Mouse (Mus musculus) adrenal gland, postnatal 36 days (tissue): ENCODE results near the gene Fbxo46. TPM values are rescaled to one million over a fixed set of nuclear protein-coding genes. Genes with fewer than 3 reads are reported as not detected.
"Not testable (repeated sequence)": the region's sequence is repeated elsewhere in the genome, so short reads cannot be mapped to it uniquely, and the experiment has no call there.

Experiments
- DNase-seq, 2 experiments: peaks; one replicate each; pipeline ENCODE4 v3.0.0; 2021; ENCODE audit warnings: mixed read lengths in 1 of 2
- total RNA-seq, 2 experiments: library from RNA; stranded (reverse); gene quantifications; 2 replicates each; pipeline ENCODE4 v1.2.3; 2021

Fbxo46 gene
- total RNA-seq, 2 experiments from 2014 or later, result 11.5 to 13.1 TPM

DNA sequence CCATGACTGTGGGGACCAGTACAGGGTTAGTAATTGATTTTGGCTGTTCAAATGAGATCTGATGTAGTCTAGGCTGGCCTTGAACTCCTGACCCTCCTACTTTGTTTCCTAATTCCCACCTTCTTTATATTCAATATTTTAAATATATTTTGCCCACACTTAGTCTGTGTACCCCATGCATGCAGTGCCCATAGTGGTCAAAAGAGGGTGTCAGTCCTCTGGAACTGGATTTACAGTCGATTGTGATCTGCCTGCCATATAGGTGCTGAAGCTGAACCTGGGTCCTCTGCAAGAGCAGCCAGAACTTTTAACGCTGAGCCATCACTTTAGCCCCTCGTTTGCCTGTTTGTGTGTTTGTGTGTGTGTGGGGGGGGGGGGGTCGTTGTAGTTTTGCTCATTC lies 11.0 kb downstream of the Fbxo46 start:
- peak in 1 of 2 experiments; percentile 39 for DNase-seq

DNA sequence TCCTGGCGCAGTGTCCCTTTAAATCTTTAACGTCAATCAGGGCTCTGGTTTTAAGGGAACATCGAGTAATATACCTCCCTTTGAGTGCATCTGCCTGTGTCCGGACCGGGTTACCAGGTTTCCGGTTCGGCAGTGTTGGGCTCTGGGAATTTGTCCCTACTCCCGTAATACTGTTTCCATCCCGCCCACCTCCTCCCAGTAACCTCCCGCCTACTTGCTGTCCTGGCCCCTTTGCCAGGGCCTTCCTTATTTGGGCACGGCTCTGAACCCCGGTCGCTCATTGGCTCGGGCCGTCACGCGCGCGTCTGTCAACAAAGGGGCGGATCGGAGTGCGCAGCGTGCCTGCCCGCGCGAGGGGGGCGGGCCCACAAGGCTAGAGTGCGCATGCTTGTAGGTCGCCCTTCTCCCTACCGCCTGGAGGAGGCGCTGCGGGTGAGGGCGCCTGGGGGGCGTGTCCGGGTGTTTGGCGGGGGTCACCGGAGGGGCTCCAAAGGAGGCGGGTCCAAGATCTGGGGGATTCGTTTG lies 11.7 kb downstream of the Fbxo46 start:
- DNase-seq, result peak; percentile 98

DNA sequence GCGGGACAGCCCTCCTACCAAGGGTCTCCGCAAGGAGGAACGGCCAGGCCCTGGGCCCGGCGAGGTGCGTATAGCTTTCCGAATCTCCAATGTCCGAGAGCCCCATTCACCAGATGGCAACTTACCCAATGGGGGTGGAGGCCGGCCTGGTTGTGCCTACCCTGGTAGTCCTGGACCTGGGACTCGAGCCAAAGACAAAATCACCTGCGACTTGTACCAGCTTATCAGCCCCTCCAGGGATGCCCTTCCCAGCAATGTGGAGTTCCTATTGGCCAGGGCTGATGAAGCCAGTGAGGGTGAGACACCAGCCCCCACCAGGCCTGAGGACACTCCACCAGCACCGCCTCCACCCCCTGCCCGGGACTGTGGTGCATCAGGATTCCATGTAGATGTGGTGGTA lies 16.5 kb downstream of the Fbxo46 start:
- DNase-seq, result no peak

DNA sequence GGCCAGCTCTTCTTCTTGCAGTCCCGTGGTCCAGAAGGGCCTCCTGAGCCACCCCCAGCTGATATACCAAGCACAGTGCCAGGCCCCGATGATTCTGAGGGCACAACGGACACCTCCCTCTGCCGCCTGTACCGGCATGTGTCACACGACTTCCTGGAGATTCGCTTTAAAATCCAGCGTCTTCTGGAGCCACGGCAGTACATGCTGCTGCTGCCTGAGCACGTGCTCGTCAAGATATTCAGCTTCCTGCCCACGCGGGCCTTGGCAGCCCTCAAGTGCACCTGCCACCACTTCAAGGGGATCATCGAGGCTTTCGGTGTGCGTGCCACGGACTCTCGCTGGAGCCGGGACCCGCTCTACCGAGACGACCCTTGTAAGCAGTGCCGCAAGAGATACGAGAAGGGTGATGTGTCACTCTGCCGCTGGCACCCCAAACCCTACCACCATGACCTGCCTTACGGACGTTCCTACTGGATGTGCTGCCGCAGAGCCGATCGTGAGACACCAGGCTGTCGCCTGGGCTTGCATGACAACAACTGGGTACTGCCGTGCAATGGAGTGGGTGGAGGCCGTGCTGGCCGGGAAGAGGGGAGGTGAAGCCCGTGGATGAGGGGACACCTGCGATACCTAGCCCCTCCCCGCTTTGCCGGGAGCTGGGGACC lies 17.1 kb downstream of the Fbxo46 start:
- no peak for DNase-seq

DNA sequence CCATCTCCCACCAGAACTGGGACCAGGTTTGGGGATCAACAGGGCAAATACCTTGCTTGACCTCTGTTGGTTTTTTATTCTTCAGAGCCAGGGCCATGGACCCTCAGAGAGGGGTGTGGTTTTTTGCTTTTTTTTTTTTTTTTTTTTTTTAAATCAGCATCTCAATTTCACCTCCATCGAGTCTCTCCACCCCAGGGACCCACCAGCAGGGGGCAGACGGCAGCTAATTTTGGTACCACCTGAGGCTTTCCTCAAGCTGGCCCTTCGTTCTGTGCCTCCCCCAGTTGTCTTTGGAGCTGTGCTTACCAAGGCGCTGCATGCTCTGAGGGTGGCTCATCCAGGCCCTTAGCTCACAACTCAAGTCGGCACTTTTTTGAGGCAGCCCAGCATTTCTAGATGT lies 17.7 kb downstream of the Fbxo46 start:
- peak; percentile 65 to 80 for DNase-seq

DNA sequence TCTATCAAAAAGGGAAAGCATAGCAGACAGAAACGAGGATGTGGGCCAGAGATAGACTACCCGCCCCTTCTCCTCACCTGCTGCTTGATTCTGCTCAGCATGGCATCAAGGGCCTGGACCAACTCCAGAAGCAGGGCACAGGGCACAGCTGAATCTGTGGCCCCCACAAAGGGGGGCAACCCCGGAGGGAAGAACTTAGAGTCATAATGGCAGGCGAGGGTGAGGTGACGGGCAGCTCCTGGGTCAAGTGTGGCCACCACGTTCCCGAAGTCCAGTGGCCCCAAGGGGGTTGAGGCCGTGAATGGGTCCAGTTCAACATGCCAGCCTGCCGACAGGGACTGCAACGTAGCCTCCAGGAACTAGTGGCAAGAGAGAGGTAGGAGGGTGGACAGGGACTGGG lies 27.1 kb downstream of the Fbxo46 start:
- DNase-seq, result no peak

DNA sequence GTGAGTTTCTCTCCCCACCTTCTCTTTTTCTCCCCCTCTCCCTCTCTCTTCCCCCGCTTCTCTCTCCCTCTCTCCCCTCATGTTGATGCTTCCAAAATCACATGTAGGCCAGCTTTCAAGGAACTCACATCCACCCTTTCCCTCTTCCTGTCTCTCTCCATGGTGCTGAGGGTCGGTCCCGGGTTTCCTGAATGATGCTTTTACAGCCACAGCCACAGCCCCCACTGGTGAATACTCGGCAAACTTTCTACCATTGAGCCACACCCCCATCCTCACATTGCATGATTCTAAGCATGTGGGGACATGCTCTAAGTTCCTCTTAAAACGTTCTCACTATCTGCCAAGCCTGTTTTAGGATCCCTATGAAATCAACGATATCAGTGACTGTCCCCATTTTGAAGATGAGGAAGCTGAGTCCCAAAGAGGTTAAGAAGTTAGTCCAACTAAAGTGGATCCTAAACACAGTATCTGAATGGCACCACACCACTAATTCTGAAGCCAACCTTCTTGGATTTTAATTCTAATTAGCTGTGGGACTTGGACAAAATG lies 27.9 kb downstream of the Fbxo46 start:
- no peak for DNase-seq

DNA sequence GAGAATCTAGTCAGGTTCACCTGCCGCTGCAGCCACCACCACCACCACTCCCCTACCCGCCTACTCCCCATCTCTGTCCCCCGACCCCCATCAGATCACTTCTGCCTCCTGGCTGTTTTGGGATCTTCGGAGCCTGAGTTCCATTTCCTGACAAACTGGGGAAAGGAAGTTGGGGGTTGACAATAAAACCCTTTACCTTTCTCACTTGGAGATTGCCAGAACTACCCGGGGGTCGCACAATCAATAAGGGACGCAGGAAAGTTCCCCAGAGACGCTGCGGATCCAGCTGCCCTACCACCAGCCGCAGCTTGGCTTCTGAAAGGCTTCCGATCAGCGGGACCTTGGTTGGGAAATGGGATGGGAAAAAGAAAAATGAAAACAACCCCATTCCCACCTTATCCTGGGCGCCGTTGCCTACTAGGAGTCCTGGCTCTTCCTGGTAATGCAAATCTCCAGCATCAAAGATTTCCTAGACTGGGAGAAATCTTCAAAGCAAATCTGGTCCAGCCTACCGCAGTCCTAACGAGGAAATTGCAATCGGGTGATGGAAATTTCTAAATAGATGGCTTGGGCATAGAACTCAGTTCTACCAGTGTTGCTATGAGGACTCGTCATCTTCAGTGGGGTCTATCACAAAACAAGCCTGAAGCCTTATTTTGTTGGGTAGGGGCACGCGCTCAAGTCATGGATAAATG lies 28.7 kb downstream of the Fbxo46 start:
- no peak for DNase-seq

DNA sequence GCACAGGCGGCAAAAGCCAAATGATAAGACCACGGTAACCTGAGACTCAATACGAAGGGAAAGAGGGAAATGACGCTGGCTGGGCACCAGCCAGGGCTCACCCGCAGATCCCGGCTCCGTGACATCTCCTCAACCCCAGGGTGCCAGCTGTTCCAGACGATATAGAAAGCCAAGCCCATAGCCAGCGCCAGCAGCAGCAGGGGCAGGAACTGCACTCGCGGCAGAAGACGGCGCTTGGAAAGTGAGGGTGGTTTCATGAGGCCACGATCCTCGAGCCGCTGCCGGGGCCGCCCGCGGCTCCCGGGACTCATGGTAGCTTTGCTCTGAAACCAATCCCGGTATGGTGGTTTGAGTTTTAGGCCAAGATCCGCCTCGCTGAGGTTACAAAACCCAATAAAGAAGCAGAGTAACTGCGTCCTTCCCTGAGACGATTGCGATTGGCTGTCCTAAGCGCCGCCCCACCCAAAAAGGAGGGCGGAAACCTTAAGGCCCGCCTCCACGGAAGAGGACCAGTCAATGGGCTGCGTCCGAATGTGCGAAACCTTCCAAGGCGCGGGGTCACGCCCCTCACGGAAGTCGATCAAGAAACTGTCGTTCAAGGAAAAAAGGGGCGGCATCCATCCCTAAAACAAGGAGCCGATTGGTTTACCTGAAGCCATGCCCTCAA lies 29.3 kb downstream of the Fbxo46 start, which contains the start of gene Qpctl:
Gene Qpctl, minus strand, starts transcription at position 417 of the 667 bp plus-strand sequence.
- peak; percentile 98 for DNase-seq

DNA sequence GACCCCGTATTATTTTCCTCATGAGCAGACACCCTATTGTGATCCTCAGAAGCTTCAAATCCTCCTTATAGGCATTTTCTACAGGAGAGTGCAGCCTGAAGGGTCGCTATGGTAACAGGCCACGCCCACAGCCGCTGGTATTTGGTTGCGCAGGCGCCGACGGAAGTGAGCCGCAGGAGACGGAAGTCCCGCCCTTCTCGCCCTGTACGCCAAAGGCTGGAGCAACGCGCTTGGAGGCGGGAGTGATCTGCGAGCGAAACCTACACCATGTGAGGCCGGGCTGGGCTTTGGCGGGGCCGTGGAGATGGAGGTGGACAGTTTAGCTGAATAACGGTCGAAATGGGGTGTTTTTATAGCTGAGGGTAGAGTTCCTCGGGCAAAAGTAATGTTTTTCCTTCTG lies 30.0 kb downstream of the Fbxo46 start, which contains the start of gene Snrpd2:
Gene Snrpd2, plus strand, starts transcription at position 97 of the 400 bp plus-strand sequence.
- DNase-seq, result peak; percentile 96 to 97

DNA sequence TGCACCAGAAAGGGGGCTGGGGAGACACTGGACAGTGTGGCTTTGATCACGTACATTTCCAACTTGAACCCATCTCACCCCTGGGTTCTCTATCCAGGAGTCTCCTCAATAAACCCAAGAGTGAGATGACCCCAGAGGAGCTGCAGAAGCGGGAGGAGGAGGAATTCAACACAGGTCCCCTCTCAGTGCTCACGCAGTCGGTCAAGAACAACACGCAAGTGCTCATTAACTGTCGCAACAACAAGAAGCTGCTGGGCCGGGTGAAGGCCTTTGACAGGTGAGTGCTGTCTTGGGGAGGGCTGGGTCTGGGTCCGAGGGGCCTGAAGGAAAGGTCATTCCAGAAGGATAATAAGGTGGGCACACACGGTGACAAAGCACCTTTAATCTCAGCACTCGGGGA lies 31.5 kb downstream of the Fbxo46 start:
- DNase-seq, result not testable (repeated sequence)

DNA sequence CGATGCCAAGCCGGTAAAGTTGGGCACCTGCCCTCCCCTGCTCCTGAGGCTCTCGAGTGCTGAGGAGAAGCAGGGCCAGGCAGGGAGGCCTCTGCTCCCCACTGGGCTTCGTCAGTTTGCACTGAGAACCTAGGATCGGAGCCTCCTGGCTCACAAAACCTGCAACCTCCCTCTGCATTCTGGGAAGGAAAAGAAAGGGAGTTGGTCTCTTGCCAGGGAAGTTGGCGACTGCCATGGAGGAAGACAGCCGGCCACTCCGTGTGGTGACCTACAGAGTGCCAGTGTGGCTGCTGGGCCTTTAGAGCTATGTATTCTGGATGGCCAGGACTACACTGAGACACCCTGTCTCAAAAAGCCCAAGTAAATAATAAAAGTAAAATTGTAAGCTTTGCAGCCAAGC lies 35.1 kb downstream of the Fbxo46 start:
- no peak for DNase-seq

DNA sequence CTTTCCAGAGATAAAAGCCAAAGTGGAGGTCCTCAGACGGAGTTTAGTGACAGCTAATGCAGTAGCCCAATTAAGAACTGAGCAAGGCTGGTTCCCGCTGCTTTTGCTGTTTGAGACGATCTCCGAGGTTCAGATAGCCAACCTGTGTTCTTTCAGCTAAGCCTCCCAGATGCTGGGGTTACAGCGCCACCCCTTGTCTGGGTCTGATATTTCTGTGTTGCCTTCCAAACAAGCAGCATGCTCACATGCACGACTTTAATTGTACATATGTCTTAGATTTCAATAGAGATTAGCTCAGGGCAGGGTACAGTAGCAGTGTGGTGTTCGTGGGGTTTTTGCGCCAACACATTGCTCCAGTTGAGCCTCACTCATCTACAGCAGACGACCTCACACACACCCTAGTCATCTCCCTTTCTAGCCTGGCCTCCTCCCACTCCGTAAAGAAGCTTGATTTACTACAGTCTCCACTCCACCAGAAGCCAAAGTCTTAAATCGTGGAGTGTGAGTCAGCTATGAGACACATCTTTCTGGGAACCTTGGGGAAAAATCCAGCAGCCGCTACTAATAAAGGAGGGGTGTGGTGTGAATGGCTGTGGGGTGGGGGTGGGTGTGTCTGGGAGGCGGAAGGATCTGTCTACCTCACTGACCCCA lies 36.3 kb downstream of the Fbxo46 start:
- DNase-seq, result peak; percentile 66 to 68

DNA sequence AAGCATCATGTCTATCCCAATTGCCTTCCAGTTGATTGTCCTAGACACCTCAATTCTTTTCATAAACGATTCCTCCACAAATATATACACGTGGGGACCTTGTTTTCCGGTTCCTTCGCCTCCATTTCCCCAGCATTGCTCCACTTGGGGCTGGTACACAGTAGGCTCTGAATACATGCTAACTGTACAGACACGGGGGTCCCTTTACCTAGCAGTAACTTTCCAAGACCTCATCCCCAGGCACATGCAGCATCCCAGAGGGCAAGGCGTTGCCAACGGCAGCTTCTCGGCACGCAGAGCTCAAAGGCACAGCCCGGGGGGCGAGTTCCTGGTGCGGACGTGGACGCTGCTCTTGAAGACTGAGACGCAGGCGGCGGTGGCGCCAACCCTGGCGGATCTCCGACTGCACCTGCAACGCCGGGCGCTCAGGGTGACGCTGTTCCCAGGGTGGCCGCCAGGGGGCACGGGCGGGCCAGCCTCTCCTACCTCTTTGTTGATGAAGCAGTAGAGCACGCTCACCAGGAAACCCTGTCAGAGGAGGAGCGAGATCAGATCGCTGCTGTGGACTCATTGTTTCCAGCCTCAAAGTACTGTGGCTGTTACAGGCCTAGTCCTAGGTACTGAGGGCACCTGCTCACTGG lies 37.6 kb downstream of the Fbxo46 start:
- peak; percentile 93 to 95 for DNase-seq

DNA sequence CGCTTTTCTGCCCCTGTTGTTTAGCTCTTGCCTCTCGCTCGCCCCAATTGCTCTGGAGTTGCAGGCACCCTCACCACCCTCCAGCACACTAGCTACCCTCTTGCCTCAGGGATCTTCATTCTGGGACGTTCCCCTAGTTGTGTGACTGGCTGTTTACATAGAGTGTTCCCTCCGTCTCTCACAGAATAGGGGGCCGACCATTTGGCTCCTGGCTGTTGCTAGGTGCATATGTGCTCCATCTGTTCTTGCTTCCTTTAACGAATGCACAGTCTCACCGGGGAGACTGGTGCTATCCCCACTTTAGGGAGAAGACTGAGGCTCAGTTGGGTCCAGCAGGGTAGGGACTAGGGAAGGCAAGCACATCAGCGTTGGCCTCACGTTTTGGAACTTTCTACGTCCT lies 38.9 kb downstream of the Fbxo46 start:
- DNase-seq, result no peak

DNA sequence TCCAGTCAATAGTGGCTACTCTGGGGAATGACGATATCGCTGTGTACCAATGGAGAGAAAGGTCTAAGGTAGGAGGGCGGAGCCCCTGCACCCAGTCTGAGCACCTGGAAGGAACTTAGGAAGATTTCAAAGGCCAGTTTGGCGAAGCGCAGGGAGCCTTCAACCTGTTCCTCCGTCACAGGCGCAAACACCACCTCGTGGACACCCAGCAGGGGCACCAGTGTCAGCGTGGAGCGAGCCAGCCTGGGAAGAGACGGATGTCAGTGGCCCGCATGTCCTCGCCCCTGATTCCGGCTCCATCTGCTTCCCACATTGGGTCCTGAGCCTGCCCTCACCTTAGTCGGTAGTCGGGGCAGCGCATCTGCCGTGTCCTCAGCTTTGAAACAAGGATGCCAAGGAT lies 39.8 kb downstream of the Fbxo46 start:
- no peak for DNase-seq

DNA sequence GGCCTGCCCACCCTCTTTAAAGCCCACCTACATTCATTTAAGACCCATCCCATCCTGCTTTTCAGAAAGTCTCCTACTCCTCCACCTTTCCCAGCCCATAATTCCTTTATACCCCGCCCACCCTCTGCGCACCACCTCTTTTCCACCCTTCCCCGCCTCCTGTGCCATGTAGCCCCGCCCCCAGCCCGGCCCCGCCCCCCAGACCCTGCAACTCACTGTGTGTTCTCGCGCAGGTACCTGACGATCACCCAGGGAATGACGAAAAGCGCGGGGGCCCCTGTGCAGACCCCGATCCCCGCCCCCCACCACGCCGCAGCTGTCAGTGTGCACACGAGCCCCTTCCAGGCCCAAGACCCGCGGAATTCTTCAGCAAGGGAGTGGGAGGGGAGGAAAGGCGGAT lies 40.5 kb downstream of the Fbxo46 start:
- DNase-seq, result no peak

DNA sequence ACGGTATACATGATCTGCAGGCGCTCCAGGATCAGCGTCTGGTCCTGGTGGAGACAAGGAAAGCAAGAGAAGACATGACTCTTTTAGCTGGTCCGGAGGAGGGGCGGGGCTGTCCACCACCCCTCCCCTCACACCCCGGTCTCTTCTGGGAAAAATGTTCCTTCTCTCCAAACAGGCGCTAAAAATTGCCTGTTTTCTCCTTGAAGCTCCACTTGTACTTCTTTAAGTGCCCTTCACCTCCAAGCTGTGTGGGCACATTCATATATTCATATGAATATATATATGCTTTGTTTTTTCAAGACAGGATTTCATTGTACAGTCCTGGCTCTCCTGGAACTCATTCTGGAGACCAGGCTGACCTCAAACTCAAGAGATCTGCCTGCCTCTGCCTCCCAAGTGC lies 43.3 kb downstream of the Fbxo46 start:
- DNase-seq, result no peak

DNA sequence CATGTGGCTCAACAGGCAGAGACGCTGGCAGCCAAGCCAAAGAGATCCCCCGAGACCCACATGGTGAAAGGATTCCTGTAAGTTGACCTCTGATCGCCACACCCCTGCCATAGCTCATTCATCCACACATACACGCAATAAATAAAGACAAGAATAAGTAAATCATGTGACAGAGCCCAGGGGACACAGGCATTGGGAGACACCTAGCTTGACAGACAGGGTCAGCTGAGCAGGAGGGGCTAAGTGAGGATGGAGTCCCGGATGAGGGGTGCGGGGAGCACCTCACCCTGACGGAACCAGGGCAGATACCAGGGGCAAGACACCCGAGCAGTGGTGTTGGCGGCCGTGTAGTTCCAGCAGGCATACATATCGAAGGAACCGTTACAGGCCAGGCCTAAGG lies 44.1 kb downstream of the Fbxo46 start:
- DNase-seq, result no peak

DNA sequence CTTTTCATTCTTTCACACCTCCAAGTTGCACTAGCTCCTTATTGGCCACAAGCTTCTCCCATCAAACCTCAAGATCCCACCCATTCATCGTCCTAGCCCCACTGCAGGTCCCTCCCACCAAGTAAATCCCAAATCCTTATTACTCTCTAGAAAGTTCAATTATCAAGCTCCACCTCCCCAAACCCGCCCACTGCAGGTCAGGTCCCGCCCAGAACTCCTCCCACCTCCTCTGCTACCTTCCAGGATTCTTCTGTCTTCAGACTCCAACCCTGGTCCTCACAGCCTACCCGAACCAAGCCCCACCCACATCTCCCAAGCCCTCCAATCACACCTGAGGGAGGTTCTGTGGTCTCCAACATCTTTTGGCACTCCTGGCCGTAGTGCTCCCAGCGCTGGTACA lies 44.5 kb downstream of the Fbxo46 start:
- DNase-seq, result no peak

DNA sequence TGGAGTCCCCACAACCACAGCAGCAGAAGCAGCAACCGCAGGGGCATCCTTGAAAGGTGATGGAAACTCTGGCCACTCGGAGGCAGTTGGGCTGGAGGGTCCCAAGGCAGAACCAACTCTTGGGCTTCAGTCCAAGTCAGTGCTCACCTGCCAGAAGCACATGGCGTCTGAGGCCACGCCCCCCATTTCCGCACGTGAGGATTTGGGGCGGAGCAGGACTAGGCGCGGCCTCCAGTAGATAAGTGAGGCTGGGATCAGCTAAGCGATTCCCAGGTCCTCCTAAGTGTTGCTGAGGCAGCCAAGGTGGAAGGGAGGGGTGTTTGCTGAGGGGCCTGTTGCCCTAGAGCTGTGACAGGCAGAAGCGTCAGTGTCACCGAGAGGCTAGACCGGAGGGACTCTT lies 45.3 kb downstream of the Fbxo46 start:
- no peak for DNase-seq
